Mouse (Mus musculus) intestine, embryonic 16.5 days (tissue): ENCODE data around the gene Pmf1. TPM values are rescaled to one million over a fixed set of nuclear protein-coding genes. Genes with fewer than 3 reads are reported as not detected.

Source experiments
- ATAC-seq: fragments of 200-750 bp; cut with Nextera tagmentation; 2 replicates; pipeline ENCODE4 v1.8.0; 2017; ENCODE audit warnings: moderate TSS enrichment, moderate library complexity
- H3K27ac ChIP-seq: fragments of 300-500 bp; sonication (generic); 2 replicates; pipeline ENCODE4 v1.5.1; 2014; ENCODE audit warnings: mild to moderate bottlenecking, low read length
- H3K27me3 ChIP-seq: fragments of 300-500 bp; sonication (generic); replicated peaks from 2 replicates; pipeline ENCODE4 v1.6.1; 2014; ENCODE audit warnings: low read length, control low read depth, mixed read lengths; ENCODE audit not compliant: control insufficient read depth, insufficient read depth
- H3K36me3 ChIP-seq: fragments of 300-500 bp; sonication (generic); 2 replicates; pipeline ENCODE4 v1.6.1; 2014; ENCODE audit warnings: low read length, control low read depth; ENCODE audit not compliant: control insufficient read depth, insufficient read depth
- H3K4me1 ChIP-seq: fragments of 300-500 bp; sonication (generic); 2 replicates; pipeline ENCODE4 v1.6.1; 2014; ENCODE audit warnings: low read length, control low read depth, mixed read lengths; ENCODE audit not compliant: control insufficient read depth, insufficient read depth
- H3K4me2 ChIP-seq: fragments of 300-500 bp; sonication (generic); 2 replicates; pipeline ENCODE4 v1.6.1; 2014; ENCODE audit warnings: low read depth, low read length, control low read depth
- H3K4me3 ChIP-seq: fragments of 300-500 bp; sonication (generic); 2 replicates; pipeline ENCODE4 v1.5.1; 2014; ENCODE audit warnings: mild to moderate bottlenecking, low read length
- H3K9ac ChIP-seq: fragments of 300-500 bp; sonication (generic); 2 replicates; pipeline ENCODE4 v1.6.1; 2014; ENCODE audit warnings: low read depth, low read length
- H3K9me3 ChIP-seq: fragments of 300-500 bp; sonication (generic); 2 replicates; pipeline ENCODE4 v1.6.1; 2016; ENCODE audit warnings: low read length, control low read depth; ENCODE audit not compliant: control insufficient read depth
- whole genome bisulfite sequencing: fragments of 180-500 bp; shearing (Covaris S2); extraction: QIAGEN DNeasy Blood & Tissue Kit; methylation state at CpG from one replicate; pipeline ENCODE4 v1.1.7; 2014; 5-methylcytosine and 5-hydroxymethylcytosine counted together
- microRNA-seq: library from miRNA; unstranded; fragments of <30 nt; microRNA quantifications from one replicate; pipeline ENCODE4, GENCODE M21; 2016
- polyA plus RNA-seq: library from polyadenylated mRNA; unstranded; fragments of >200 nt; fragmentation: Nextera tagmentation; extraction: Ambion mirVana; gene quantifications from 2 replicates; pipeline ENCODE4 v1.2.1, GENCODE M21; 2015

The Pmf1 gene
- polyA plus RNA-seq, 1 experiment from 2014 or later, result 129 TPM

DNA sequence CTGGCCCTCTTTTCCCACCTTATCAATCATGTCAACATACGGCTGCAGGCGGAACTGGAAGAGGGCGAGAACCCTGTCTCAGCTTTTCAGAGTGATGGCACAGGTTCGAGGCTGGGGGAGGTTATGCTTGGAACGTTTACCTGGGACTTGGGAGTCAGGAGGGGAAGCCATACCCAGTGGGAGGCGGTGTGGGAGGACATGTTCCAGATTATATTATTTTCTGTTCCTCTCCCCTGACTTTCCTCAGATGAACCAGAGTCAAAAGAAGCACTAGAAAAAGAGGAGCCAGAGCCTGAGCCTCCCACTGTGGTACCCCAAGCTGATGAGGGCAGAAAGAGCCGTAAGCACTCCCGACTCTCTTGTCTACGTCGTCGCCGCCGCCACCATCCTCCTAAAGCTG, 59.4 kb downstream of the Pmf1 start:
- no peak overlapping the region for H3K27ac ChIP-seq
- 88% methylated on average over 13 of the region's 13 CpGs for WGBS
- ATAC-seq, result no peak
- no peaks in the 10 kb centered on the region for H3K9me3 ChIP-seq
- no peak overlapping the region for H3K4me2 ChIP-seq
- H3K4me3 ChIP-seq, result no peak overlapping the region
- H3K27me3 ChIP-seq, result no peaks in the 10 kb centered on the region
- H3K9ac ChIP-seq, result no peak overlapping the region
- peaks cover 53% of the 10 kb centered on the region for H3K36me3 ChIP-seq
- no peaks in the 10 kb centered on the region for H3K4me1 ChIP-seq

Small RNAs within 50 kb of the gene (microRNA-seq; reads per million reads assigned to microRNA genes)
- not detected for gene Mir7011

Other genes starting within 250 kb of the Pmf1 start
- gene Rhbg, start 155.6 kb downstream of the Pmf1 start, polyA plus RNA-seq, result 0.69 and 1.3 TPM in 2 replicates
- 0.81 TPM in 1 of 2 replicates, not detected in the other for gene Gm38392, start 123.1 kb downstream of the Pmf1 start, polyA plus RNA-seq
- 9.7 and 10.8 TPM in 2 replicates for gene Tsacc, start 113.3 kb downstream of the Pmf1 start, polyA plus RNA-seq
- 470 and 510 TPM in 2 replicates for gene Cct3, start 113.2 kb downstream of the Pmf1 start, polyA plus RNA-seq
- gene Glmp, start 85.3 kb downstream of the Pmf1 start, polyA plus RNA-seq, result 365 and 416 TPM in 2 replicates
- gene Tmem79, start 74.2 kb downstream of the Pmf1 start, polyA plus RNA-seq, result 23.8 and 29.4 TPM in 2 replicates
- 34.2 and 34.7 TPM in 2 replicates for gene Smg5, start 74.1 kb downstream of the Pmf1 start, polyA plus RNA-seq
- gene Paqr6, start 45.7 kb downstream of the Pmf1 start, polyA plus RNA-seq, result 4.4 and 5.1 TPM in 2 replicates
- 2.2 and 5.3 TPM in 2 replicates for gene Bglap3, start 37.6 kb downstream of the Pmf1 start, polyA plus RNA-seq
- gene Bglap2, start 31.6 kb downstream of the Pmf1 start, polyA plus RNA-seq, result not detected in 2 replicates
- gene Bglap, start 25.9 kb downstream of the Pmf1 start, polyA plus RNA-seq, result 0.69 TPM in 1 of 2 replicates, not detected in the other
- 20.4 and 21.8 TPM in 2 replicates for gene Slc25a44, start 14.8 kb upstream of the Pmf1 start, polyA plus RNA-seq
- gene Sema4a, start 50.9 kb upstream of the Pmf1 start, polyA plus RNA-seq, result 60.9 and 71.1 TPM in 2 replicates
- 126 and 127 TPM in 2 replicates for gene Lmna, start 99.6 kb upstream of the Pmf1 start, polyA plus RNA-seq
- gene Mex3a, start 122.1 kb upstream of the Pmf1 start, polyA plus RNA-seq, result 6.5 and 7.3 TPM in 2 replicates
- 102 and 109 TPM in 2 replicates for gene Rab25, start 138.0 kb upstream of the Pmf1 start, polyA plus RNA-seq
- 244 and 256 TPM in 2 replicates for gene Lamtor2, start 142.7 kb upstream of the Pmf1 start, polyA plus RNA-seq
- gene Ubqln4, start 143.4 kb upstream of the Pmf1 start, polyA plus RNA-seq, result 37.2 and 38.9 TPM in 2 replicates
- gene Ssr2, start 165.5 kb upstream of the Pmf1 start, polyA plus RNA-seq, result 371 and 377 TPM in 2 replicates
- 41.5 and 43.7 TPM in 2 replicates for gene Arhgef2, start 195.6 kb upstream of the Pmf1 start, polyA plus RNA-seq
- not detected in 2 replicates for gene Rxfp4, start 242.8 kb upstream of the Pmf1 start, polyA plus RNA-seq